Mouse (Mus musculus) gastrocnemius, postnatal 25 days (tissue): ENCODE measurements around the gene Kcnc4. TPM values are rescaled to one million over a fixed set of nuclear protein-coding genes. Genes with fewer than 3 reads are reported as not detected.

ENCODE experiments used
- total RNA-seq, 2 experiments: library from RNA; stranded (reverse); gene quantifications; 1 replicate in 1 of 2; 2 replicates in 1 of 2; pipeline ENCODE4 v1.2.3; 2021

Kcnc4 gene
- total RNA-seq, 2 experiments from 2014 or later: 87.0 to 94.0 TPM

Other genes with a start within 250 kb of the Kcnc4 start
- gene Cym, start 237.8 kb downstream of the Kcnc4 start, total RNA-seq: not detected
- not detected for gene A630076J17Rik, start 228.9 kb downstream of the Kcnc4 start, total RNA-seq
- gene Prok1, start 219.8 kb downstream of the Kcnc4 start, total RNA-seq: not detected
- 10 to 100 TPM; 47.5 to 55.1 TPM for gene Lamtor5, start 180.7 kb downstream of the Kcnc4 start, total RNA-seq
- gene Slc16a4, start 168.3 kb downstream of the Kcnc4 start, total RNA-seq: under 1 TPM in 1 of 2 experiments, not detected in 1; 0.19 TPM
- 10 to 100 TPM; 16.5 TPM for gene Rbm15, start 125.9 kb downstream of the Kcnc4 start, total RNA-seq
- gene Slc6a17, start 58.5 kb upstream of the Kcnc4 start, total RNA-seq: under 1 TPM; 0.41 to 0.46 TPM
- not detected for gene Ubl4b, start 95.5 kb upstream of the Kcnc4 start, total RNA-seq
- not detected for gene Alx3, start 135.5 kb upstream of the Kcnc4 start, total RNA-seq
- not detected for gene Gm10961, start 171.8 kb upstream of the Kcnc4 start, total RNA-seq
- gene Strip1, start 172.1 kb upstream of the Kcnc4 start, total RNA-seq: 10 to 100 TPM; 15.4 to 16.3 TPM
- gene Ahcyl1, start 237.0 kb upstream of the Kcnc4 start, total RNA-seq: 10 to 100 TPM; 30.7 to 31.8 TPM